Mouse (Mus musculus): ENCODE results near the gene Bckdha. TPM values are rescaled to one million over a fixed set of nuclear protein-coding genes. Genes with fewer than 3 reads are reported as not detected.

The Bckdha gene
- polyA plus RNA-seq, 1 experiment from 2014 or later, result 47.0 TPM

- no peak for ATAC-seq (ENCODE audit: low read depth)
- WGBS, result 80% methylated on average over 4 of the region's 4 CpGs
These were observed 52.1 kb downstream of the Bckdha start for GRCm38 (mm10) chr7:25606625-25607063.

GRCm38 (mm10) chr7:25601346-25601745 lies 57.4 kb downstream of the Bckdha start:
- H3K27ac ChIP-seq (replicated peaks; ENCODE audit: low read depth, low read length), result no peak overlapping the region
- no peaks in the 10 kb centered on the region for H3K36me3 ChIP-seq (ENCODE audit: control insufficient read depth, insufficient read depth, low read length)
- ATAC-seq (ENCODE audit: low read depth) (no peak), DNase-seq (ENCODE audit: low spot score) (no peak)
- H3K4me1 ChIP-seq (ENCODE audit: control insufficient read depth, insufficient read depth, low read length), result no peaks in the 10 kb centered on the region
- 87% methylated on average over 16 of the region's 16 CpGs for WGBS
- no peak overlapping the region for H3K4me2 ChIP-seq (ENCODE audit: low read depth, low read length)
- H3K27me3 ChIP-seq (replicated peaks; ENCODE audit: control insufficient read depth, insufficient read depth, low read length), result no peaks in the 10 kb centered on the region
- H3K4me3 ChIP-seq (ENCODE audit: low read depth, low read length), result no peak overlapping the region
- no peak overlapping the region for H3K9ac ChIP-seq (ENCODE audit: low read depth, low read length)
- H3K9me3 ChIP-seq (ENCODE audit: control insufficient read depth, low read length), result no peaks in the 10 kb centered on the region

More at GRCm38 (mm10) chr7:25606625-25607063, 52.1 kb downstream of the Bckdha start:
- H3K9ac ChIP-seq (ENCODE audit: low read depth, low read length), result no peak overlapping the region
- H3K27me3 ChIP-seq (replicated peaks; ENCODE audit: control insufficient read depth, insufficient read depth, low read length), result no peaks in the 10 kb centered on the region
- H3K4me3 ChIP-seq (ENCODE audit: low read depth, low read length), result no peak overlapping the region
- H3K4me1 ChIP-seq (ENCODE audit: control insufficient read depth, insufficient read depth, low read length), result no peaks in the 10 kb centered on the region
- no peak overlapping the region for H3K4me2 ChIP-seq (ENCODE audit: low read depth, low read length)
- DNase-seq (ENCODE audit: low spot score), result no peak
- H3K9me3 ChIP-seq (ENCODE audit: control insufficient read depth, low read length), result no peaks in the 10 kb centered on the region
- no peak overlapping the region for H3K27ac ChIP-seq (replicated peaks; ENCODE audit: low read depth, low read length)
- no peaks in the 10 kb centered on the region for H3K36me3 ChIP-seq (ENCODE audit: control insufficient read depth, insufficient read depth, low read length)

DNA sequence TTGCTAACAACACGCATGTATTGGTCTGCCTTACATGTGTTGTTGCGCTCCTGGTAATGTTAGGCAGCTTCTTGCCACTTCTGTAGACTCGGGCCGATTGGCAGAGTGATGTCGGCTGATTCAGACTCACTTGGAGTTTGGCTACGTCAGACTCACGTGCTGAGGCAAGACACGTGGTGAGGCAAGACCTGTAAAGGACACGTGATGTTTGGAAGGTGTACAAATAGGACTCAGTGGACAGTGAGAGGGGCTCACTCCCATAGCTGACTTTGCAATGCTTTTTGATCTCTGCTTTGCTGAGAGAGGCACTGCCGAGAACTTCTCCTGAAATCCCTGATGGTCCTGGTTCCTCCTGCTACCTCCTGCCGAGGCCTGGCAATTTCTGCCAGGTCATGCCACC lies 58.1 kb downstream of the Bckdha start:
- ATAC-seq (ENCODE audit: low read depth), result no peak

GRCm38 (mm10) chr7:25599663-25600062 lies 59.1 kb downstream of the Bckdha start:
- no peaks in the 10 kb centered on the region for H3K4me1 ChIP-seq (ENCODE audit: control insufficient read depth, insufficient read depth, low read length)
- ATAC-seq (ENCODE audit: low read depth), result no peak
- no peak overlapping the region for H3K4me2 ChIP-seq (ENCODE audit: low read depth, low read length)
- WGBS, result 12% methylated on average over 10 of the region's 10 CpGs
- no peak overlapping the region for H3K27ac ChIP-seq (replicated peaks; ENCODE audit: low read depth, low read length)
- peak; percentile 68 for DNase-seq (ENCODE audit: low spot score)
- H3K27me3 ChIP-seq (replicated peaks; ENCODE audit: control insufficient read depth, insufficient read depth, low read length), result no peaks in the 10 kb centered on the region
- H3K9ac ChIP-seq (ENCODE audit: low read depth, low read length), result no peak overlapping the region
- no peaks in the 10 kb centered on the region for H3K36me3 ChIP-seq (ENCODE audit: control insufficient read depth, insufficient read depth, low read length)
- H3K9me3 ChIP-seq (ENCODE audit: control insufficient read depth, low read length), result no peaks in the 10 kb centered on the region
- no peak overlapping the region for H3K4me3 ChIP-seq (ENCODE audit: low read depth, low read length)

More for the DNA sequence above, 58.1 kb downstream of the Bckdha start:
- Histone ChIP-seq H3K27me3 (replicated peaks; ENCODE audit: control insufficient read depth, insufficient read depth, low read length) (no peaks in the 10 kb centered on the region), H3K27ac (replicated peaks; ENCODE audit: low read depth, low read length) (no peak overlapping the region), H3K4me2 (ENCODE audit: low read depth, low read length) (no peak overlapping the region), H3K4me1 (ENCODE audit: control insufficient read depth, insufficient read depth, low read length) (no peaks in the 10 kb centered on the region), H3K9ac (ENCODE audit: low read depth, low read length) (no peak overlapping the region), H3K9me3 (ENCODE audit: control insufficient read depth, low read length) (no peaks in the 10 kb centered on the region), H3K36me3 (ENCODE audit: control insufficient read depth, insufficient read depth, low read length) (no peaks in the 10 kb centered on the region), H3K4me3 (ENCODE audit: low read depth, low read length) (no peak overlapping the region)
- DNase-seq (ENCODE audit: low spot score), result no peak
- 83% methylated on average over 11 of the region's 11 CpGs for WGBS

DNA sequence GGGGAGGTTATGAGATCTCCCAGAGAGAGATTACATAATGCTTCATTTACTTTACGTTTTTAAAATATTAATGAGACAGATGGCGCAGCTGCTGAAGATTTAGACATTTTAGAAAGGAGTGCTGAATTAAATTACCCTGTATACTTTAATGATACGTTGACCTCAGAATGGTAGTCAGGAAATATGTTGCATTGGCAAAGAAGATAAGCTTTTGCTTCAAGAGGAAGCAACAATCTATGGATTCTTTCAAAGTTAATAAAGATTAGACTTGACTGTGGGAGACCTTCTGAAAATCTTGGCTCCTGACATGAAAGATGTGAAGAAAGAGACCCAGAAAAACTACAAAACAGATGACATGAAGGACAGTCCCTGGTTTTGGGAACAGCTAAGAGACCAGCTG lies 64.9 kb downstream of the Bckdha start:
- Histone ChIP-seq H3K27me3 (replicated peaks; ENCODE audit: control insufficient read depth, insufficient read depth, low read length) (no peaks in the 10 kb centered on the region), H3K36me3 (ENCODE audit: control insufficient read depth, insufficient read depth, low read length) (no peaks in the 10 kb centered on the region), H3K4me2 (ENCODE audit: low read depth, low read length) (no peak overlapping the region), H3K9me3 (ENCODE audit: control insufficient read depth, low read length) (no peaks in the 10 kb centered on the region), H3K4me1 (ENCODE audit: control insufficient read depth, insufficient read depth, low read length) (no peaks in the 10 kb centered on the region), H3K9ac (ENCODE audit: low read depth, low read length) (no peak overlapping the region), H3K4me3 (ENCODE audit: low read depth, low read length) (no peak overlapping the region), H3K27ac (replicated peaks; ENCODE audit: low read depth, low read length) (no peak overlapping the region)
- WGBS, result 73% methylated on average over 3 of the region's 3 CpGs
- DNase-seq (ENCODE audit: low spot score) (no peak), ATAC-seq (ENCODE audit: low read depth) (no peak)

DNA sequence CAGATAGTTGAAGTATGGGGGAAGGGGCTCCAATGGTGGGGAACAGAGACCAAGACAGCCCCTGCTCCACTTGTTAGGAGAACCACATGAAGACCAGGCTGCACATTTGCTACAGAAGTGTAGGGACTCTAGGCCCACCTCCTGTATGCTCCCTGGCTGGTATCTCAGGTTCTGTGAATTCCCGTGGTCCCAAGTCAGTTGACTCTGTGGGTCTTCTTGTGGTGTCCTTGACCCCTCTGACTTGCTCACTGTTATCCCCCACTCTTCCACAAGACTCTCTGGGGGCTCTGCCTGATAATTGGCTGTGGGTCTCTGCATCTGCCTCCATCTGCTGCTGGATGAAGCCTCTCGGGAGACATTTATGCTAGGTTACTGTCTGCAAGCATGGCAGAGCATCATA lies 67.6 kb downstream of the Bckdha start:
- Histone ChIP-seq H3K27me3 (replicated peaks; ENCODE audit: control insufficient read depth, insufficient read depth, low read length) (no peaks in the 10 kb centered on the region), H3K4me1 (ENCODE audit: control insufficient read depth, insufficient read depth, low read length) (no peaks in the 10 kb centered on the region), H3K27ac (replicated peaks; ENCODE audit: low read depth, low read length) (no peak overlapping the region), H3K36me3 (ENCODE audit: control insufficient read depth, insufficient read depth, low read length) (no peaks in the 10 kb centered on the region), H3K9me3 (ENCODE audit: control insufficient read depth, low read length) (no peaks in the 10 kb centered on the region), H3K4me3 (ENCODE audit: low read depth, low read length) (no peak overlapping the region), H3K4me2 (ENCODE audit: low read depth, low read length) (no peak overlapping the region), H3K9ac (ENCODE audit: low read depth, low read length) (no peak overlapping the region)
- no peak for ATAC-seq (ENCODE audit: low read depth)
- 91% methylated on average over 2 of the region's 2 CpGs for WGBS
- DNase-seq (ENCODE audit: low spot score), result no peak

GRCm38 (mm10) chr7:25585351-25586204 lies 73.2 kb downstream of the Bckdha start:
- Histone ChIP-seq H3K27me3 (replicated peaks; ENCODE audit: control insufficient read depth, insufficient read depth, low read length) (no peaks in the 10 kb centered on the region), H3K9ac (ENCODE audit: low read depth, low read length) (no peak overlapping the region), H3K4me3 (ENCODE audit: low read depth, low read length) (no peak overlapping the region), H3K4me1 (ENCODE audit: control insufficient read depth, insufficient read depth, low read length) (no peaks in the 10 kb centered on the region), H3K36me3 (ENCODE audit: control insufficient read depth, insufficient read depth, low read length) (no peaks in the 10 kb centered on the region), H3K27ac (replicated peaks; ENCODE audit: low read depth, low read length) (no peak overlapping the region), H3K9me3 (ENCODE audit: control insufficient read depth, low read length) (no peaks in the 10 kb centered on the region), H3K4me2 (ENCODE audit: low read depth, low read length) (no peak overlapping the region)
- ATAC-seq (ENCODE audit: low read depth) (no peak), DNase-seq (ENCODE audit: low spot score) (no peak)
- 76% methylated on average over 9 of the region's 9 CpGs for WGBS

DNA sequence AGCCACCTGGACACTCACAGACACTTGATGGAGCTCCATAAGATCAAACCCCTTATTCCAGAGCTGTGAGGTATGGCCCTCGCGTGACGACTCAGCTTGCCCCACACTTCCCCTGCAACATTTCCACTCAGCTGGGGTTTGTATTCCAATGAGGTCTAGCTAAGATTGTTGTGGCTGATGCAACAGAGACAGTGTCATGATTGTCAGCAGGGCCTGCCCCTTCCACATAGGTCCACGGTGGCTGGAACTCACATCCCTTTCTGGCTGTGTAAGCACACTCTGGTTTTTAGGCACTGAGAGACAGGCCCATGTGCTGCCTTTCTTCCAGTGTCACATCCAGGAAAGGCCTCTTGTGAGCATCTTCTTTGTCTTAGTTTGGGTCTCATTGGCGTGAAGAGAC lies 74.1 kb downstream of the Bckdha start:
- DNase-seq (ENCODE audit: low spot score), result no peak
- 85% methylated on average over 5 of the region's 5 CpGs for WGBS
- no peak overlapping the region for H3K4me2 ChIP-seq (ENCODE audit: low read depth, low read length)
- no peaks in the 10 kb centered on the region for H3K27me3 ChIP-seq (replicated peaks; ENCODE audit: control insufficient read depth, insufficient read depth, low read length)
- no peaks in the 10 kb centered on the region for H3K4me1 ChIP-seq (ENCODE audit: control insufficient read depth, insufficient read depth, low read length)
- no peaks in the 10 kb centered on the region for H3K36me3 ChIP-seq (ENCODE audit: control insufficient read depth, insufficient read depth, low read length)
- H3K9ac ChIP-seq (ENCODE audit: low read depth, low read length), result no peak overlapping the region
- H3K9me3 ChIP-seq (ENCODE audit: control insufficient read depth, low read length), result no peaks in the 10 kb centered on the region
- H3K4me3 ChIP-seq (ENCODE audit: low read depth, low read length), result no peak overlapping the region
- H3K27ac ChIP-seq (replicated peaks; ENCODE audit: low read depth, low read length), result no peak overlapping the region
- no peak for ATAC-seq (ENCODE audit: low read depth)

DNA sequence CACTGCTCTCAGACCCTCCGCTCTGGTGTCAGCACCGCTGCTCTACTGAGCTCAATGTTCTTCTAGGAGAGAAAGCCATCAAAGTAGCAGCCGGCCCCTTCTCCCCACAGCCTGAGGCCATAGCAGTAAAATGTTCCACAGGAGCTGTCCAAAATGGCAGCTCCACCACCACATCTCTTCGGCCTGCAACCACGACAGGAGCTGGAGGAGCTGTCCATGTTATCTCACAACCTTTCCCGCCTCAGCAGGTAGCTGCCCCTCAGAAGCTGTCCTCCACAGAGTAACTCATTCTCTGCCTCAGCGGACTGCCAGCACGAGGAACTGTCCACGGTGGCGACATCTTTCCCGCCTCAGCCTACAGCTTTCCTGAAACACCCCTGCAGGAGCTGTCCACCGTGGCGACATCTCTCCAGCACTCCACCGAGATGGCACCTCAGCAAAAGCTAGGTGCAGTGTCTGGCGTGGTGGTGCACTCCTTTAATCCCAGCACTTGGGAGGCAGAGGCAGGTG lies 76.4 kb downstream of the Bckdha start:
- ATAC-seq (ENCODE audit: low read depth), result no peak
- Histone ChIP-seq H3K27me3 (replicated peaks; ENCODE audit: control insufficient read depth, insufficient read depth, low read length) (no peaks in the 10 kb centered on the region), H3K27ac (replicated peaks; ENCODE audit: low read depth, low read length) (no peak overlapping the region), H3K9me3 (ENCODE audit: control insufficient read depth, low read length) (no peaks in the 10 kb centered on the region), H3K4me3 (ENCODE audit: low read depth, low read length) (no peak overlapping the region), H3K9ac (ENCODE audit: low read depth, low read length) (no peak overlapping the region), H3K36me3 (ENCODE audit: control insufficient read depth, insufficient read depth, low read length) (no peaks in the 10 kb centered on the region), H3K4me1 (ENCODE audit: control insufficient read depth, insufficient read depth, low read length) (no peaks in the 10 kb centered on the region), H3K4me2 (ENCODE audit: low read depth, low read length) (no peak overlapping the region)
- 82% methylated on average over 14 of the region's 15 CpGs for WGBS
- DNase-seq (ENCODE audit: low spot score), result no peak

Measured in embryonic facial prominence, embryonic 14.5 days (tissue).